Mouse (Mus musculus): ENCODE data around the gene Nexn. TPM values are rescaled to one million over a fixed set of nuclear protein-coding genes. Genes with fewer than 3 reads are reported as not detected.
A peak's percentile ranks its signal among the peaks of the same experiment; 100 is the strongest.

Nexn gene
- polyA plus RNA-seq, 1 experiment from 2014 or later = 1.4 TPM

GRCm38 (mm10) chr3:152228843-152229242, 37.3 kb downstream of the Nexn start:
- H3K27ac ChIP-seq (replicated peaks) = no peak overlapping the region
- ATAC-seq (ENCODE audit: low FRiP score, low read depth) = no peak
- no peak overlapping the region for H3K4me2 ChIP-seq
- H3K36me3 ChIP-seq = peaks cover 74% of the 10 kb centered on the region
- no peak overlapping the region for H3K4me3 ChIP-seq
- WGBS = 93% methylated on average over 7 of the region's 7 CpGs
- no peaks in the 10 kb centered on the region for H3K9me3 ChIP-seq
- no peaks in the 10 kb centered on the region for H3K27me3 ChIP-seq
- no peak overlapping the region for H3K9ac ChIP-seq
- H3K4me1 ChIP-seq (replicated peaks) = no peaks in the 10 kb centered on the region

- peaks cover 79% of the 10 kb centered on the region for H3K36me3 ChIP-seq
- H3K4me2 ChIP-seq = no peak overlapping the region
- no peak for ATAC-seq (ENCODE audit: low FRiP score, low read depth)
- no peak overlapping the region for H3K27ac ChIP-seq (replicated peaks)
- 93% methylated on average over 7 of the region's 7 CpGs for WGBS
- no peaks in the 10 kb centered on the region for H3K27me3 ChIP-seq
- no peaks in the 10 kb centered on the region for H3K4me1 ChIP-seq (replicated peaks)
- H3K4me3 ChIP-seq = no peak overlapping the region
- no peak overlapping the region for H3K9ac ChIP-seq
- no peaks in the 10 kb centered on the region for H3K9me3 ChIP-seq
Observed at GRCm38 (mm10) chr3:152225906-152226305, 40.2 kb downstream of the Nexn start.

GRCm38 (mm10) chr3:152224918-152225317, 41.2 kb downstream of the Nexn start:
- Histone ChIP-seq H3K4me3 (no peak overlapping the region), H3K36me3 (peaks cover 86% of the 10 kb centered on the region), H3K27ac (replicated peaks) (no peak overlapping the region), H3K27me3 (no peaks in the 10 kb centered on the region), H3K9ac (no peak overlapping the region), H3K4me2 (no peak overlapping the region), H3K9me3 (no peaks in the 10 kb centered on the region), H3K4me1 (replicated peaks) (no peaks in the 10 kb centered on the region)
- ATAC-seq (ENCODE audit: low FRiP score, low read depth) = no peak

- 44% methylated on average over 3 of the region's 3 CpGs for WGBS
- no peaks in the 10 kb centered on the region for H3K9me3 ChIP-seq
Observed at GRCm38 (mm10) chr3:152213416-152213815, 52.7 kb downstream of the Nexn start.

GRCm38 (mm10) chr3:152211731-152212279, 54.3 kb downstream of the Nexn start:
- Histone ChIP-seq H3K9ac (peak overlapping the region; percentile 100), H3K27ac (replicated peaks) (peak overlapping the region; percentile 100), H3K36me3 (peaks cover 14% of the 10 kb centered on the region), H3K4me2 (peak overlapping the region; percentile 79), H3K4me1 (replicated peaks) (peaks cover 35% of the 10 kb centered on the region), H3K4me3 (peak overlapping the region; percentile 99), H3K27me3 (no peaks in the 10 kb centered on the region), H3K9me3 (no peaks in the 10 kb centered on the region)
- ATAC-seq (ENCODE audit: low FRiP score, low read depth) = no peak
- 35% methylated on average over 7 of the region's 7 CpGs for WGBS

More at GRCm38 (mm10) chr3:152213416-152213815, 52.7 kb downstream of the Nexn start:
- Histone ChIP-seq H3K27ac (replicated peaks) (no peak overlapping the region), H3K36me3 (peaks cover 30% of the 10 kb centered on the region), H3K4me2 (peak overlapping the region; percentile 79), H3K4me3 (peak overlapping the region; percentile 99), H3K27me3 (no peaks in the 10 kb centered on the region), H3K4me1 (replicated peaks) (peaks cover 34% of the 10 kb centered on the region), H3K9ac (no peak overlapping the region)
- no peak for ATAC-seq (ENCODE audit: low FRiP score, low read depth)

GRCm38 (mm10) chr3:152210728-152211391, 55.3 kb downstream of the Nexn start:
- under 1% methylated on average over 47 of the region's 68 CpGs for WGBS

GRCm38 (mm10) chr3:152209967-152210634, 56.0 kb downstream of the Nexn start, which contains the start of the genes Dnajb4 and Fubp1:
Gene Dnajb4 (minus strand): TSS chr3:152210302.
Gene Fubp1 (plus strand): TSS chr3:152210422.
- Histone ChIP-seq H3K4me2 (peak within 1 kb of the TSS; percentile 79), H3K9ac (peak within 1 kb of the TSS; percentile 100), H3K9me3 (no peaks in the 10 kb centered on the region), H3K36me3 (no peaks in the 10 kb centered on the region), H3K4me1 (replicated peaks) (peaks cover 34% of the 10 kb centered on the region), H3K27me3 (no peaks in the 10 kb centered on the region), H3K27ac (replicated peaks) (peak within 1 kb of the TSS; percentile 100), H3K4me3 (peak within 1 kb of the TSS; percentile 99)
- peak; percentile 97 for ATAC-seq (ENCODE audit: low FRiP score, low read depth)
- WGBS = under 1% methylated on average over 84 of the region's 85 CpGs

More at GRCm38 (mm10) chr3:152210728-152211391, 55.3 kb downstream of the Nexn start:
- ATAC-seq (ENCODE audit: low FRiP score, low read depth) = peak; percentile 65
- H3K4me2 ChIP-seq = peak overlapping the region; percentile 79
- peak overlapping the region; percentile 99 for H3K4me3 ChIP-seq
- H3K27me3 ChIP-seq = no peaks in the 10 kb centered on the region
- peak overlapping the region; percentile 100 for H3K9ac ChIP-seq
- H3K36me3 ChIP-seq = peaks cover 5% of the 10 kb centered on the region; the same call in 1 of the 2 replicates
- H3K27ac ChIP-seq (replicated peaks) = peak overlapping the region; percentile 100
- H3K4me1 ChIP-seq (replicated peaks) = peaks cover 35% of the 10 kb centered on the region
- H3K9me3 ChIP-seq = no peaks in the 10 kb centered on the region

GRCm38 (mm10) chr3:152209177-152209966, 56.8 kb downstream of the Nexn start:
- Histone ChIP-seq H3K9ac (peak overlapping the region; percentile 100), H3K4me1 (replicated peaks) (peaks cover 28% of the 10 kb centered on the region), H3K4me3 (peak overlapping the region; percentile 99), H3K27ac (replicated peaks) (peak overlapping the region; percentile 100), H3K27me3 (no peaks in the 10 kb centered on the region), H3K4me2 (peak overlapping the region; percentile 77), H3K36me3 (no peaks in the 10 kb centered on the region), H3K9me3 (no peaks in the 10 kb centered on the region)
- ATAC-seq (ENCODE audit: low FRiP score, low read depth) = peak; percentile 40
- 7% methylated on average over 25 of the region's 25 CpGs for WGBS

GRCm38 (mm10) chr3:152208096-152208885, 57.9 kb downstream of the Nexn start:
- peak overlapping the region; percentile 77 for H3K4me2 ChIP-seq
- WGBS = 93% methylated on average over 7 of the region's 7 CpGs
- H3K9me3 ChIP-seq = no peaks in the 10 kb centered on the region
- no peak overlapping the region for H3K27ac ChIP-seq (replicated peaks)
- H3K36me3 ChIP-seq = no peaks in the 10 kb centered on the region
- no peak overlapping the region for H3K4me3 ChIP-seq
- H3K9ac ChIP-seq = 0 out of 2 replicates have a peak overlapping the region, but pooled peaks have one; percentile 16
- no peaks in the 10 kb centered on the region for H3K27me3 ChIP-seq
- no peak for ATAC-seq (ENCODE audit: low FRiP score, low read depth)
- H3K4me1 ChIP-seq (replicated peaks) = peaks cover 26% of the 10 kb centered on the region

- Histone ChIP-seq H3K27me3 (no peaks in the 10 kb centered on the region), H3K4me2 (no peak overlapping the region), H3K4me1 (replicated peaks) (peaks cover 14% of the 10 kb centered on the region), H3K27ac (replicated peaks) (no peak overlapping the region), H3K36me3 (no peaks in the 10 kb centered on the region), H3K9me3 (no peaks in the 10 kb centered on the region), H3K4me3 (no peak overlapping the region), H3K9ac (no peak overlapping the region)
- no peak for ATAC-seq (ENCODE audit: low FRiP score, low read depth)
- 98% methylated on average over 4 of the region's 4 CpGs for WGBS
Observed at GRCm38 (mm10) chr3:152207156-152207555, 59.0 kb downstream of the Nexn start.

GRCm38 (mm10) chr3:152204577-152204976, 61.6 kb downstream of the Nexn start:
- Histone ChIP-seq H3K9ac (no peak overlapping the region), H3K27ac (replicated peaks) (no peak overlapping the region), H3K4me1 (replicated peaks) (peaks cover 8% of the 10 kb centered on the region), H3K4me2 (no peak overlapping the region), H3K9me3 (no peaks in the 10 kb centered on the region), H3K27me3 (no peaks in the 10 kb centered on the region), H3K4me3 (no peak overlapping the region), H3K36me3 (no peaks in the 10 kb centered on the region)
- 86% methylated on average over 3 of the region's 3 CpGs for whole genome bisulfite sequencing
- no peak for ATAC-seq (ENCODE audit: low FRiP score, low read depth)
